In genomic region chr4:126609606-126610181, GRCm38 (mm10) we compare ENCODE assay signal across 8 mouse cellular contexts. TPM values are rescaled to one million over a fixed set of nuclear protein-coding genes. Genes with fewer than 3 reads are reported as not detected.
DNase-seq lines count a peak whose midpoint lies in the region; ATAC-seq lines count a peak whose summit lies in the region.

Gene 5730409E04Rik (plus strand): TSS chr4:126609818.

- no peaks in the 10 kb centered on the region for H3K9me3 ChIP-seq in forebrain, embryonic 13.5 days (replicated peaks)
- no peaks in the 10 kb centered on the region for H3K9me3 ChIP-seq in heart, embryonic 16.5 days (replicated peaks; ENCODE audit: control insufficient read depth, low read length)
- no peaks in the 10 kb centered on the region for H3K9me3 ChIP-seq in liver, embryonic 13.5 days (replicated peaks)
- H3K9me3 ChIP-seq in stomach, embryonic 16.5 days (replicated peaks; ENCODE audit: control insufficient read depth, low read length): no peaks in the 10 kb centered on the region

- peak within 1 kb of the TSS; percentile 54 for H3K4me3 ChIP-seq in forebrain, embryonic 13.5 days
- peak within 1 kb of the TSS; percentile 58 for H3K4me3 ChIP-seq in heart, embryonic 16.5 days (ENCODE audit: low read length)
- peak within 1 kb of the TSS; percentile 61 for H3K4me3 ChIP-seq in liver, embryonic 13.5 days (replicated peaks)
- H3K4me3 ChIP-seq in stomach, embryonic 16.5 days (replicated peaks; ENCODE audit: low read length): peak within 1 kb of the TSS; percentile 74

- peak within 1 kb of the TSS; percentile 90 for H3K4me2 ChIP-seq in forebrain, embryonic 13.5 days
- peak within 1 kb of the TSS; percentile 95 for H3K4me2 ChIP-seq in heart, embryonic 16.5 days (ENCODE audit: low read depth, low read length)
- peak within 1 kb of the TSS; percentile 75 for H3K4me2 ChIP-seq in liver, embryonic 13.5 days
- peak within 1 kb of the TSS; percentile 92 for H3K4me2 ChIP-seq in stomach, embryonic 16.5 days (ENCODE audit: low read depth, low read length)

- peak; percentile 86 for ATAC-seq in forebrain, embryonic 13.5 days
- ATAC-seq in heart, embryonic 16.5 days (replicated peaks; ENCODE audit: extremely low read depth, insufficient read depth, low FRiP score): peak; percentile 90
- peak; percentile 70 for ATAC-seq in liver, embryonic 13.5 days (ENCODE audit: low read depth)
- ATAC-seq in stomach, embryonic 16.5 days (ENCODE audit: insufficient read depth, low FRiP score): peak; percentile 89

- H3K9ac ChIP-seq in forebrain, embryonic 13.5 days: peak within 1 kb of the TSS; percentile 75
- peak within 1 kb of the TSS; percentile 76 for H3K9ac ChIP-seq in heart, embryonic 16.5 days (ENCODE audit: low read length)
- H3K9ac ChIP-seq in liver, embryonic 13.5 days: peak within 1 kb of the TSS; percentile 64
- H3K9ac ChIP-seq in stomach, embryonic 16.5 days (ENCODE audit: low read length): peak within 1 kb of the TSS; percentile 92

- WGBS in forebrain, embryonic 13.5 days: under 1% methylated on average over 48 of the region's 48 CpGs
- under 1% methylated on average over 48 of the region's 48 CpGs for WGBS in heart, embryonic 16.5 days
- under 1% methylated on average over 48 of the region's 48 CpGs for WGBS in liver, embryonic 13.5 days (ENCODE audit: insufficient replicate concordance)
- under 1% methylated on average over 45 of the region's 48 CpGs for WGBS in stomach, embryonic 16.5 days

- H3K27me3 ChIP-seq in forebrain, embryonic 13.5 days: peaks cover 61% of the 10 kb centered on the region
- H3K27me3 ChIP-seq in heart, embryonic 16.5 days (ENCODE audit: control insufficient read depth, insufficient read depth, low read length): no peaks in the 10 kb centered on the region
- H3K27me3 ChIP-seq in liver, embryonic 13.5 days: peaks cover 11% of the 10 kb centered on the region
- H3K27me3 ChIP-seq in stomach, embryonic 16.5 days (ENCODE audit: control insufficient read depth, insufficient read depth, low read length): no peaks in the 10 kb centered on the region

- peaks cover 7% of the 10 kb centered on the region; the same call in 1 of the 2 replicates for H3K4me1 ChIP-seq in forebrain, embryonic 13.5 days
- H3K4me1 ChIP-seq in heart, embryonic 16.5 days (ENCODE audit: control insufficient read depth, insufficient read depth, low read length): no peaks in the 10 kb centered on the region
- H3K4me1 ChIP-seq in liver, embryonic 13.5 days (replicated peaks): peaks cover 6% of the 10 kb centered on the region; the same call in 1 of the 2 replicates
- H3K4me1 ChIP-seq in stomach, embryonic 16.5 days (ENCODE audit: control insufficient read depth, insufficient read depth, low read length): no peaks in the 10 kb centered on the region

- H3K36me3 ChIP-seq in forebrain, embryonic 13.5 days (ENCODE audit: poor library complexity, severe bottlenecking): 0 out of 2 replicates have a peak, but pooled peaks cover 5% of the 10 kb centered on the region
- H3K36me3 ChIP-seq in heart, embryonic 16.5 days (ENCODE audit: control insufficient read depth, insufficient read depth): no peaks in the 10 kb centered on the region
- H3K36me3 ChIP-seq in liver, embryonic 13.5 days: no peaks in the 10 kb centered on the region
- no peaks in the 10 kb centered on the region for H3K36me3 ChIP-seq in stomach, embryonic 16.5 days (ENCODE audit: control insufficient read depth, insufficient read depth, low read length)

- 0 out of 2 replicates have a peak within 1 kb of the TSS, but pooled peaks have one; percentile 21 for H3K27ac ChIP-seq in forebrain, embryonic 13.5 days
- H3K27ac ChIP-seq in heart, embryonic 16.5 days (ENCODE audit: low read length): peak within 1 kb of the TSS; percentile 1
- no peak within 1 kb of the TSS for H3K27ac ChIP-seq in liver, embryonic 13.5 days
- H3K27ac ChIP-seq in stomach, embryonic 16.5 days (ENCODE audit: low read length): peak within 1 kb of the TSS; percentile 66

- DNase-seq in CD4-positive helper T cell, adult 2 months (ENCODE audit: low read depth, low spot score): peak; percentile 25
- DNase-seq in brain, embryonic 18.5 days (ENCODE audit: low read depth, low spot score): peak; percentile 30
- peak; percentile 90 to 92 for DNase-seq in kidney, postnatal 25 days
- no peak for DNase-seq in liver, embryonic 13.5 days
- DNase-seq in natural killer cell, adult 2 months (ENCODE audit: low spot score in 2 of 2): peak; percentile 36 to 42

RNA-seq across cellular contexts. Expression of gene 5730409E04Rik, which starts in this region (rescaled TPM):
- 2.2 and 2.4 TPM in 2 replicates for polyA plus RNA-seq in forebrain, embryonic 13.5 days (2015; fragmentation: Nextera tagmentation; extraction: Ambion mirVana)
- 1.5 and 1.6 TPM in 2 replicates for polyA plus RNA-seq in heart, embryonic 16.5 days (2015; fragmentation: Nextera tagmentation; extraction: Ambion mirVana)
- polyA plus RNA-seq in liver, embryonic 13.5 days (2015; fragmentation: Nextera tagmentation; extraction: Ambion mirVana): 0.30 and 0.39 TPM in 2 replicates
- 2.0 and 2.1 TPM in 2 replicates for polyA plus RNA-seq in stomach, embryonic 16.5 days (2015; fragmentation: Nextera tagmentation; extraction: Ambion mirVana)

Comparison
In these comparisons a context has a peak if more than half of its experiments do, and no peak if none do; other contexts are left out.
1. Peak in ATAC-seq, H3K4me3 ChIP-seq, H3K9ac ChIP-seq and H3K4me2 ChIP-seq in liver, embryonic 13.5 days; RNA of the gene not detected or under 1 TPM.